Mouse (Mus musculus) ES-Bruce4 (cell line): ENCODE results near the gene Pisd. TPM values are rescaled to one million over a fixed set of nuclear protein-coding genes. Genes with fewer than 3 reads are reported as not detected.

Experiments used
- H3K27ac ChIP-seq: 2 replicates; pipeline ENCODE4 v1.5.1; 2012; ENCODE audit warnings: low read length, inconsistent platforms; ENCODE audit not compliant: insufficient read depth
- H3K27me3 ChIP-seq: 2 replicates; pipeline ENCODE4 v1.6.1; 2012; ENCODE audit warnings: mild to moderate bottlenecking, low read length, inconsistent platforms; ENCODE audit not compliant: control insufficient read depth, poor library complexity, insufficient read depth, severe bottlenecking
- H3K36me3 ChIP-seq: 2 replicates; pipeline ENCODE4 v1.6.1; 2012; ENCODE audit warnings: inconsistent platforms, mild to moderate bottlenecking, low read length, moderate library complexity; ENCODE audit not compliant: control insufficient read depth, poor library complexity, insufficient read depth, severe bottlenecking
- H3K4me1 ChIP-seq: one replicate; pipeline ENCODE4 v1.8.1; 2011; ENCODE audit warnings: low read length; ENCODE audit not compliant: control insufficient read depth, insufficient read depth
- H3K4me3 ChIP-seq: 2 replicates; pipeline ENCODE4 v1.5.1; 2011; ENCODE audit warnings: low read depth, mild to moderate bottlenecking, low read length
- H3K9ac ChIP-seq: 2 replicates; pipeline ENCODE4 v1.6.1; 2012; ENCODE audit warnings: low read depth, mild to moderate bottlenecking, inconsistent platforms; ENCODE audit not compliant: poor library complexity, severe bottlenecking
- H3K9me3 ChIP-seq: replicated peaks from 2 replicates; pipeline ENCODE4 v1.6.1; 2012; ENCODE audit warnings: mild to moderate bottlenecking, low read length, inconsistent platforms; ENCODE audit not compliant: control insufficient read depth, poor library complexity, insufficient read depth, severe bottlenecking
- CTCF ChIP-seq: IDR thresholded peaks from one replicate; pipeline ENCODE4 v1.8.1; 2011; ENCODE audit warnings: low read depth, low read length
- EP300 ChIP-seq: IDR thresholded peaks from 2 replicates; pipeline ENCODE4 v1.6.1; 2011; ENCODE audit warnings: low read depth, low read length; ENCODE audit not compliant: insufficient read depth
- POLR2A ChIP-seq: IDR thresholded peaks from one replicate; pipeline ENCODE4 v1.8.1; 2011; ENCODE audit warnings: low read length; ENCODE audit not compliant: insufficient read depth
- polyA plus RNA-seq: library from polyadenylated mRNA; stranded (reverse); fragments of >200 nt; gene quantifications from 2 replicates; pipeline ENCODE4 v1.2.4, GENCODE M21; 2011; ENCODE audit warnings: low read depth; ENCODE audit not compliant: missing spikeins, insufficient read depth, insufficient read length

Gene Pisd
- polyA plus RNA-seq, 1 experiment, result 59.0 TPM

GRCm38 (mm10) chr5:32697208-32697867 is 88.1 kb downstream of the Pisd start:
- H3K27ac ChIP-seq, result no peak overlapping the region
- no peaks in the 10 kb centered on the region for H3K4me1 ChIP-seq
- TF ChIP-seq EP300 (no peak), POLR2A (no peak), CTCF (no peak)
- H3K9me3 ChIP-seq, result no peaks in the 10 kb centered on the region
- no peaks in the 10 kb centered on the region for H3K36me3 ChIP-seq
- no peak overlapping the region for H3K4me3 ChIP-seq
- no peaks in the 10 kb centered on the region for H3K27me3 ChIP-seq
- no peak overlapping the region for H3K9ac ChIP-seq

GRCm38 (mm10) chr5:32693411-32693810 is 92.0 kb downstream of the Pisd start:
- no peaks in the 10 kb centered on the region for H3K4me1 ChIP-seq
- H3K36me3 ChIP-seq, result no peaks in the 10 kb centered on the region
- no peaks in the 10 kb centered on the region for H3K9me3 ChIP-seq
- H3K27ac ChIP-seq, result no peak overlapping the region
- H3K9ac ChIP-seq, result no peak overlapping the region
- no peaks in the 10 kb centered on the region for H3K27me3 ChIP-seq
- no peak overlapping the region for H3K4me3 ChIP-seq
- no peak for TF ChIP-seq POLR2A
- no peak for TF ChIP-seq CTCF
- TF ChIP-seq EP300, result no peak

Other genes with a start within 250 kb of the Pisd start
- 59.5 and 65.5 TPM in 2 replicates for gene Yes1, start 174.5 kb downstream of the Pisd start, polyA plus RNA-seq
- not detected in 2 replicates for gene Gm20671, start 41.5 kb upstream of the Pisd start, polyA plus RNA-seq
- gene Prr14l, start 68.6 kb upstream of the Pisd start, polyA plus RNA-seq, result 57.1 and 58.6 TPM in 2 replicates
- gene Depdc5, start 78.1 kb upstream of the Pisd start, polyA plus RNA-seq, result 46.6 and 60.5 TPM in 2 replicates
- gene Ywhah, start 233.2 kb upstream of the Pisd start, polyA plus RNA-seq, result 309 and 334 TPM in 2 replicates